In genomic region chr1:72710753-72711653, GRCm38 (mm10) we compare ENCODE assay signal across 7 mouse cellular contexts. TPM values are rescaled to one million over a fixed set of nuclear protein-coding genes. Genes with fewer than 3 reads are reported as not detected.
A peak's percentile ranks its signal among the peaks of the same experiment; 100 is the strongest.
DNase-seq lines count a peak whose midpoint lies in the region; ATAC-seq and TF ChIP-seq lines count a peak whose summit lies in the region.

Gene Rpl37a (plus strand): TSS chr1:72711290.

- peak within 1 kb of the TSS; percentile 84 for H3K9ac ChIP-seq in embryonic facial prominence, embryonic 12.5 days
- peak within 1 kb of the TSS; percentile 89 for H3K9ac ChIP-seq in limb, embryonic 12.5 days (replicated peaks)
- peak within 1 kb of the TSS; percentile 81 for H3K9ac ChIP-seq in midbrain, embryonic 15.5 days

- H3K4me2 ChIP-seq in embryonic facial prominence, embryonic 12.5 days (replicated peaks) = peak within 1 kb of the TSS; percentile 84
- peak within 1 kb of the TSS; percentile 80 for H3K4me2 ChIP-seq in limb, embryonic 12.5 days
- H3K4me2 ChIP-seq in midbrain, embryonic 15.5 days = peak within 1 kb of the TSS; percentile 63

- 2% methylated on average over 68 of the region's 68 CpGs for WGBS in embryonic facial prominence, embryonic 12.5 days
- WGBS in kidney, adult 2 months = 3% methylated on average over 68 of the region's 68 CpGs
- WGBS in limb, embryonic 12.5 days = 3% methylated on average over 68 of the region's 68 CpGs
- WGBS in midbrain, embryonic 15.5 days = 2% methylated on average over 68 of the region's 68 CpGs
- 4% methylated on average over 68 of the region's 68 CpGs for WGBS in spleen, adult 2 months

- peak within 1 kb of the TSS; percentile 94 for H3K27ac ChIP-seq in embryonic facial prominence, embryonic 12.5 days
- peak within 1 kb of the TSS; percentile 63 for H3K27ac ChIP-seq in kidney, adult 2 months (ENCODE audit: insufficient read depth, low read depth, low read length)
- peak within 1 kb of the TSS; percentile 81 for H3K27ac ChIP-seq in limb, embryonic 12.5 days
- peak within 1 kb of the TSS; percentile 84 for H3K27ac ChIP-seq in midbrain, embryonic 15.5 days
- H3K27ac ChIP-seq in spleen, adult 2 months (ENCODE audit: insufficient read depth, low read length) = peak within 1 kb of the TSS; percentile 73

- H3K36me3 ChIP-seq in embryonic facial prominence, embryonic 12.5 days = peaks cover 24% of the 10 kb centered on the region
- H3K36me3 ChIP-seq in kidney, adult 2 months (ENCODE audit: control insufficient read depth, insufficient read depth, low read length) = peaks cover 11% of the 10 kb centered on the region
- H3K36me3 ChIP-seq in limb, embryonic 12.5 days = peaks cover 33% of the 10 kb centered on the region
- H3K36me3 ChIP-seq in midbrain, embryonic 15.5 days (replicated peaks) = peaks cover 14% of the 10 kb centered on the region
- peaks cover 16% of the 10 kb centered on the region for H3K36me3 ChIP-seq in spleen, adult 2 months (ENCODE audit: control insufficient read depth, insufficient read depth, low read length)

- peaks cover 16% of the 10 kb centered on the region for H3K4me1 ChIP-seq in embryonic facial prominence, embryonic 12.5 days
- no peaks in the 10 kb centered on the region for H3K4me1 ChIP-seq in kidney, adult 2 months (ENCODE audit: control insufficient read depth, insufficient read depth, low read length)
- peaks cover 16% of the 10 kb centered on the region for H3K4me1 ChIP-seq in limb, embryonic 12.5 days (replicated peaks)
- peaks cover 20% of the 10 kb centered on the region for H3K4me1 ChIP-seq in midbrain, embryonic 15.5 days
- H3K4me1 ChIP-seq in spleen, adult 2 months (ENCODE audit: control insufficient read depth, insufficient read depth, insufficient read length) = no peaks in the 10 kb centered on the region; the same call in 1 of the 2 replicates

- H3K4me3 ChIP-seq in embryonic facial prominence, embryonic 12.5 days = peak within 1 kb of the TSS; percentile 69
- peak within 1 kb of the TSS; percentile 81 for H3K4me3 ChIP-seq in kidney, adult 2 months (ENCODE audit: insufficient read depth, low read depth, low read length)
- H3K4me3 ChIP-seq in limb, embryonic 12.5 days (replicated peaks) = peak within 1 kb of the TSS; percentile 71
- H3K4me3 ChIP-seq in midbrain, embryonic 15.5 days = peak within 1 kb of the TSS; percentile 64
- H3K4me3 ChIP-seq in spleen, adult 2 months (ENCODE audit: extremely low read depth, insufficient read depth, insufficient read length) = peak within 1 kb of the TSS; percentile 76

- DNase-seq in adrenal gland, postnatal 25 days = peak; percentile 93
- peak; percentile 96 to 97 for DNase-seq in heart, adult 18-20 months
- DNase-seq in kidney, adult 2 months = peak; percentile 97
- peak; percentile 89 to 91 for DNase-seq in spleen, adult 2 months (ENCODE audit: low read depth in 1 of 2, low spot score in 2 of 2)

- TF ChIP-seq CTCF in kidney, adult 2 months (conservative IDR thresholded peaks at IDR 0.05; ENCODE audit: insufficient read depth, insufficient read length, low read depth, low read length) = no peak
- TF ChIP-seq CTCF in spleen, adult 2 months (IDR thresholded peaks at IDR 0.05; ENCODE audit: extremely low read depth, insufficient read depth, insufficient read length, insufficient replicate concordance) = no peak

- H3K9me3 ChIP-seq in embryonic facial prominence, embryonic 12.5 days = no peaks in the 10 kb centered on the region
- H3K9me3 ChIP-seq in limb, embryonic 12.5 days = no peaks in the 10 kb centered on the region
- H3K9me3 ChIP-seq in midbrain, embryonic 15.5 days = no peaks in the 10 kb centered on the region

- ATAC-seq in embryonic facial prominence, embryonic 12.5 days (ENCODE audit: insufficient number of reproducible peaks, insufficient read depth, low FRiP score, low TSS enrichment) = peak; percentile 69
- peak; percentile 83 for ATAC-seq in limb, embryonic 12.5 days (ENCODE audit: insufficient number of reproducible peaks, insufficient read depth, low FRiP score, low TSS enrichment, low read depth)
- peak; percentile 95 for ATAC-seq in midbrain, embryonic 15.5 days (replicated peaks)

- TF ChIP-seq POLR2A in kidney, adult 2 months (IDR thresholded peaks at IDR 0.05; ENCODE audit: low read depth, low read length) = peak; percentile 92
- peak; percentile 79 for TF ChIP-seq POLR2A in spleen, adult 2 months (IDR thresholded peaks at IDR 0.05; ENCODE audit: low read depth, low read length)

- no peaks in the 10 kb centered on the region for H3K27me3 ChIP-seq in embryonic facial prominence, embryonic 12.5 days
- H3K27me3 ChIP-seq in kidney, adult 2 months (replicated peaks; ENCODE audit: control insufficient read depth, insufficient read depth, low read length) = no peaks in the 10 kb centered on the region
- H3K27me3 ChIP-seq in limb, embryonic 12.5 days = no peaks in the 10 kb centered on the region
- H3K27me3 ChIP-seq in midbrain, embryonic 15.5 days (replicated peaks) = no peaks in the 10 kb centered on the region
- H3K27me3 ChIP-seq in spleen, adult 2 months (ENCODE audit: control insufficient read depth, insufficient read depth, low read length) = no peaks in the 10 kb centered on the region

RNA-seq across cellular contexts. Expression of gene Rpl37a, which starts in this region (rescaled TPM):
- 831 and 993 TPM in 2 replicates for total RNA-seq in adrenal gland, postnatal 25 days (2021)
- 1,687 and 1,781 TPM in 2 replicates for polyA plus RNA-seq in embryonic facial prominence, embryonic 12.5 days (2016; fragmentation: Nextera tagmentation; extraction: Ambion mirVana)
- total RNA-seq in heart, adult 18-20 months (2021) = 100 to 1,000 TPM; 674 to 726 TPM
- polyA plus RNA-seq in kidney, adult 2 months (2012; rRNA removed) = 520 and 773 TPM in 2 replicates
- polyA plus RNA-seq in limb, embryonic 12.5 days (2016; fragmentation: Nextera tagmentation; extraction: Ambion mirVana) = 1,908 and 1,948 TPM in 2 replicates
- 838 and 878 TPM in 2 replicates for polyA plus RNA-seq in midbrain, embryonic 15.5 days (2015; fragmentation: Nextera tagmentation; extraction: Ambion mirVana)
- 577 and 700 TPM in 2 replicates for polyA plus RNA-seq in spleen, adult 2 months (2012; rRNA removed)

Comparison
In these comparisons a context has a peak if more than half of its experiments do, and no peak if none do; other contexts are left out.
1. Peak in every context shown above with its lines: DNase-seq, ATAC-seq, H3K4me3 ChIP-seq and H3K27ac ChIP-seq.